Mouse (Mus musculus): ENCODE data around the gene Gm11116. TPM values are rescaled to one million over a fixed set of nuclear protein-coding genes. Genes with fewer than 3 reads are reported as not detected.
"Not testable (repeated sequence)": the region's sequence is repeated elsewhere in the genome, so short reads cannot be mapped to it uniquely, and the experiment has no call there.

Gene Gm11116
- total RNA-seq (2017): not detected in 2 replicates

GRCm38 (mm10) chr5:88111430-88111829, at the start of gene Gm11116:
Gene Gm11116 (minus strand): TSS chr5:88111530.
- ATAC-seq (replicated peaks in 1 of 2; ENCODE audit: insufficient read depth in 1 of 2, low FRiP score in 2 of 2, low TSS enrichment in 1 of 2, low read depth in 1 of 2, poor library complexity in 2 of 2, severe bottlenecking in 2 of 2): no peak

- no peak for ATAC-seq (replicated peaks in 1 of 2; ENCODE audit: insufficient read depth in 1 of 2, low FRiP score in 2 of 2, low TSS enrichment in 1 of 2, low read depth in 1 of 2, poor library complexity in 2 of 2, severe bottlenecking in 2 of 2)
Measured at GRCm38 (mm10) chr5:88153999-88154398, 42.7 kb upstream of the Gm11116 start, which contains the start of gene Gm11115. Gene Gm11115 (minus strand): TSS chr5:88154099.

- ATAC-seq (replicated peaks in 1 of 2; ENCODE audit: insufficient read depth in 1 of 2, low FRiP score in 2 of 2, low TSS enrichment in 1 of 2, low read depth in 1 of 2, poor library complexity in 2 of 2, severe bottlenecking in 2 of 2): not testable (repeated sequence)
Measured at GRCm38 (mm10) chr5:88086256-88086655, 25.1 kb downstream of the Gm11116 start, which contains the start of gene Smr2. Gene Smr2 (plus strand): TSS chr5:88086556.

Other genes starting within 250 kb of the Gm11116 start
- not detected in 2 replicates for gene Odam, start 226.5 kb downstream of the Gm11116 start, total RNA-seq (2017)
- not detected in 2 replicates for gene Csn3, start 186.0 kb downstream of the Gm11116 start, total RNA-seq (2017)
- not detected in 2 replicates for gene 2310003L06Rik, start 142.1 kb downstream of the Gm11116 start, total RNA-seq (2017)
- gene Gm28434, start 142.0 kb downstream of the Gm11116 start, total RNA-seq (2017): not detected in 2 replicates
- not detected in 2 replicates for gene Cabs1, start 132.1 kb downstream of the Gm11116 start, total RNA-seq (2017)
- gene Smr3a, start 109.0 kb downstream of the Gm11116 start, total RNA-seq (2017): not detected in 2 replicates
- gene Smr2, start 25.0 kb downstream of the Gm11116 start, total RNA-seq (2017): not detected in 2 replicates
- gene Gm11115, start 42.6 kb upstream of the Gm11116 start, total RNA-seq (2017): not detected in 2 replicates
- gene Gm7714, start 157.4 kb upstream of the Gm11116 start, total RNA-seq (2017): not detected in 2 replicates
- not detected in 2 replicates for gene Prol1, start 205.8 kb upstream of the Gm11116 start, total RNA-seq (2017)

Measured in hematopoietic stem cell, adult 5-6 weeks (primary cell).